Mouse (Mus musculus) cerebellum, adult 2 months (tissue): ENCODE data around the gene Frem1. TPM values are rescaled to one million over a fixed set of nuclear protein-coding genes. Genes with fewer than 3 reads are reported as not detected.

Experiments
- DNase-seq, 2 experiments: peaks; one replicate each; pipeline ENCODE4 v3.0.0; 2021
- H3K27ac ChIP-seq: fragments of 200-500 bp; 2 replicates; pipeline ENCODE4 v1.5.1; 2012; ENCODE audit warnings: low read length, control low read depth, inconsistent platforms; ENCODE audit not compliant: insufficient read depth
- H3K27me3 ChIP-seq: fragments of 200-500 bp; 2 replicates; pipeline ENCODE4 v1.6.1; 2012; ENCODE audit warnings: inconsistent platforms, mild to moderate bottlenecking, low read length, moderate library complexity; ENCODE audit not compliant: control insufficient read depth, insufficient read depth
- H3K4me1 ChIP-seq: fragments of 200-500 bp; 2 replicates; pipeline ENCODE4 v1.6.1; 2011; ENCODE audit warnings: low read length; ENCODE audit not compliant: control insufficient read depth, insufficient read depth
- H3K4me3 ChIP-seq: fragments of 200-500 bp; replicated peaks from 2 replicates; pipeline ENCODE3; 2011; ENCODE audit warnings: mild to moderate bottlenecking, low read depth, low read length, control low read depth; ENCODE audit not compliant: insufficient read depth
- CTCF ChIP-seq: fragments of 200-500 bp; IDR thresholded peaks from 2 replicates; pipeline ENCODE4 v1.5.1; 2011; ENCODE audit warnings: low read depth, mild to moderate bottlenecking, control low read depth, low read length, moderate library complexity, borderline replicate concordance; ENCODE audit not compliant: insufficient read depth
- POLR2A ChIP-seq: fragments of 200-500 bp; IDR thresholded peaks from 2 replicates; pipeline ENCODE4 v1.6.1; 2011; ENCODE audit warnings: low read length, control low read depth, borderline replicate concordance; ENCODE audit not compliant: insufficient read depth
- WGBS: fragments of 180-500 bp; shearing (Covaris S2); methylation state at CpG from one replicate; pipeline ENCODE4 v1.1.7; 2018; 5-methylcytosine and 5-hydroxymethylcytosine counted together
- polyA plus RNA-seq: library from polyadenylated mRNA; depleted of rRNA; stranded (reverse); fragments of >200 nt; gene quantifications from 2 replicates; pipeline ENCODE4 v1.2.3, GENCODE M21; 2012

Frem1 gene
- polyA plus RNA-seq, 1 experiment, result 3.4 TPM

GRCm38 (mm10) chr4:82864974-82865699 is 187.0 kb downstream of the Frem1 start:
- TF ChIP-seq CTCF (no peak), POLR2A (no peak)
- no peak overlapping the region for H3K27ac ChIP-seq
- WGBS, result 84% methylated on average over 8 of the region's 8 CpGs
- no peak overlapping the region for H3K4me3 ChIP-seq
- no peaks in the 10 kb centered on the region; the same call in 1 of the 2 replicates for H3K4me1 ChIP-seq
- DNase-seq, result no peak
- no peaks in the 10 kb centered on the region for H3K27me3 ChIP-seq

GRCm38 (mm10) chr4:82863316-82863715 is 188.8 kb downstream of the Frem1 start:
- TF ChIP-seq CTCF (no peak), POLR2A (no peak)
- H3K27me3 ChIP-seq, result no peaks in the 10 kb centered on the region
- peak in 1 of 2 experiments; percentile 31 for DNase-seq
- no peaks in the 10 kb centered on the region; the same call in 1 of the 2 replicates for H3K4me1 ChIP-seq
- H3K27ac ChIP-seq, result no peak overlapping the region
- no peak overlapping the region for H3K4me3 ChIP-seq
- 21% methylated on average over 8 of the region's 8 CpGs for WGBS

GRCm38 (mm10) chr4:82861451-82861850 is 190.7 kb downstream of the Frem1 start:
- H3K27me3 ChIP-seq, result no peaks in the 10 kb centered on the region
- H3K4me3 ChIP-seq, result no peak overlapping the region
- no peak overlapping the region for H3K27ac ChIP-seq
- 94% methylated on average over 2 of the region's 2 CpGs for WGBS
- no peak for TF ChIP-seq POLR2A
- no peak for TF ChIP-seq CTCF
- H3K4me1 ChIP-seq, result no peaks in the 10 kb centered on the region; the same call in 1 of the 2 replicates
- no peak for DNase-seq

- no peak for DNase-seq
- 36% methylated on average over 3 of the region's 3 CpGs for WGBS
- H3K27ac ChIP-seq, result no peak overlapping the region
- TF ChIP-seq POLR2A (no peak), CTCF (no peak)
- no peak overlapping the region for H3K4me3 ChIP-seq
- H3K27me3 ChIP-seq, result no peaks in the 10 kb centered on the region
- H3K4me1 ChIP-seq, result no peaks in the 10 kb centered on the region; the same call in 1 of the 2 replicates
Measured at GRCm38 (mm10) chr4:82860566-82860965, 191.6 kb downstream of the Frem1 start.

GRCm38 (mm10) chr4:82859131-82860125 is 192.7 kb downstream of the Frem1 start, which contains the start of gene Zdhhc21:
Gene Zdhhc21, minus strand, starts transcription at chr4:82859958.
- under 1% methylated on average over 80 of the region's 82 CpGs for WGBS
- peak; percentile 91 to 94 for DNase-seq
- peak within 1 kb of the TSS; percentile 82 for H3K27ac ChIP-seq
- TF ChIP-seq CTCF (no peak), POLR2A (peak; percentile 34)
- H3K4me1 ChIP-seq, result no peaks in the 10 kb centered on the region; the same call in 1 of the 2 replicates
- H3K4me3 ChIP-seq, result peak within 1 kb of the TSS; percentile 76
- H3K27me3 ChIP-seq, result no peaks in the 10 kb centered on the region

GRCm38 (mm10) chr4:82858431-82859010 is 193.6 kb downstream of the Frem1 start:
- H3K27me3 ChIP-seq, result no peaks in the 10 kb centered on the region
- no peak for TF ChIP-seq CTCF
- no peak for TF ChIP-seq POLR2A
- H3K4me3 ChIP-seq, result peak overlapping the region; percentile 76
- no peak overlapping the region for H3K27ac ChIP-seq
- peaks cover 4% of the 10 kb centered on the region for H3K4me1 ChIP-seq
- no peak for DNase-seq
- WGBS, result 14% methylated on average over 4 of the region's 4 CpGs

GRCm38 (mm10) chr4:82856986-82857385 is 195.2 kb downstream of the Frem1 start:
- H3K27me3 ChIP-seq, result no peaks in the 10 kb centered on the region
- 72% methylated on average over 3 of the region's 3 CpGs for WGBS
- DNase-seq, result no peak
- H3K27ac ChIP-seq, result no peak overlapping the region
- TF ChIP-seq CTCF, result no peak
- no peak for TF ChIP-seq POLR2A
- H3K4me3 ChIP-seq, result no peak overlapping the region
- peaks cover 4% of the 10 kb centered on the region; the same call in 1 of the 2 replicates for H3K4me1 ChIP-seq
